Mouse (Mus musculus): ENCODE results near the gene Pex16. TPM values are rescaled to one million over a fixed set of nuclear protein-coding genes. Genes with fewer than 3 reads are reported as not detected.

Pex16 gene
- polyA plus RNA-seq, 1 experiment = 28.2 TPM

DNA sequence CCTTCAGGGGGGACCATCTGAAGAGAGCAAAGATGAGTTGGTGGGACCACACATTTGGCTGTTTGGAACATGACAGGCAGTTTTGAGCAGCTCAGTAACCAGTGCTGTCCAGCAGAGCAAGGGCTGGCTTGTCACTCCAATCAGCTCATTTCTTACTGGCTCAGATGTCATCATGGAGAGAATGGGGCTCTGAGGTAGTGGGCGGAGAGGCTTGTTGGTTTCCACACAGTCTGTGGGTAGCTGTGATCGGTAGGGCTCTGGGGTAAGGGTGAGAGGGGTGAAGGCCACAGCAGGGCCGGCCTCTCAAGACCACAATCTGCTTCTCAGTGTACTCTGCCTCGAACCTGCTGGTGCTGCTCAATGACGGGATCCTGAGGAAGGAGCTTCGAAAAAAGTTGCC lies 1.8 kb downstream of the Pex16 start:
- Histone ChIP-seq H3K36me3 (replicated peaks; ENCODE audit: low read length) (peaks cover 46% of the 10 kb centered on the region), H3K4me1 (peaks cover 47% of the 10 kb centered on the region), H3K9me3 (no peaks in the 10 kb centered on the region), H3K27me3 (replicated peaks) (peaks cover 15% of the 10 kb centered on the region), H3K4me3 (replicated peaks) (peak overlapping the region; percentile 98)
- TF ChIP-seq GATA1 (IDR thresholded peaks at IDR 0.05; ENCODE audit: borderline replicate concordance, low read length) = no peak
- TF ChIP-seq FLI1 (IDR thresholded peaks at IDR 0.05; ENCODE audit: low read length) = no peak

DNA sequence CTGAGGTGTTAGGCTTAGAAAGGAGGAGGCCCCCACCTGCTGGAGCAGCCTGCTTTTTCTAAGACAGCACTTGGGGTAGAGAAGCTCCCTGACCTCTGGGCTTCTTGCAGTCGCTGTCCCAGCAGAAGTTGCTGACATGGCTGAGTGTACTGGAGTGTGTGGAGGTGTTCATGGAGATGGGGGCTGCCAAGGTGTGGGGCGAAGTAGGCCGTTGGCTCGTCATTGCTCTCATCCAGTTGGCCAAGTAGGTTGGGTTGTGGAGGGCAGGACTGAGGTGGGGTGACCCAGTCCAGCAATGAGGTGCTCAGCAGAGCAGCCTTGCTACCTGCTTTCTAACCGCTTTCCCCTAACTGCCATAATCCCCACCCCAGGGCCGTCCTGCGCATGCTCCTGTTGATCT lies 2.8 kb downstream of the Pex16 start:
- Histone ChIP-seq H3K4me1 (peaks cover 46% of the 10 kb centered on the region), H3K9me3 (no peaks in the 10 kb centered on the region), H3K36me3 (replicated peaks; ENCODE audit: low read length) (peaks cover 56% of the 10 kb centered on the region), H3K27me3 (replicated peaks) (peaks cover 5% of the 10 kb centered on the region), H3K4me3 (replicated peaks) (no peak overlapping the region)
- TF ChIP-seq GATA1 (IDR thresholded peaks at IDR 0.05; ENCODE audit: borderline replicate concordance, low read length) (no peak), FLI1 (IDR thresholded peaks at IDR 0.05; ENCODE audit: low read length) (no peak)

DNA sequence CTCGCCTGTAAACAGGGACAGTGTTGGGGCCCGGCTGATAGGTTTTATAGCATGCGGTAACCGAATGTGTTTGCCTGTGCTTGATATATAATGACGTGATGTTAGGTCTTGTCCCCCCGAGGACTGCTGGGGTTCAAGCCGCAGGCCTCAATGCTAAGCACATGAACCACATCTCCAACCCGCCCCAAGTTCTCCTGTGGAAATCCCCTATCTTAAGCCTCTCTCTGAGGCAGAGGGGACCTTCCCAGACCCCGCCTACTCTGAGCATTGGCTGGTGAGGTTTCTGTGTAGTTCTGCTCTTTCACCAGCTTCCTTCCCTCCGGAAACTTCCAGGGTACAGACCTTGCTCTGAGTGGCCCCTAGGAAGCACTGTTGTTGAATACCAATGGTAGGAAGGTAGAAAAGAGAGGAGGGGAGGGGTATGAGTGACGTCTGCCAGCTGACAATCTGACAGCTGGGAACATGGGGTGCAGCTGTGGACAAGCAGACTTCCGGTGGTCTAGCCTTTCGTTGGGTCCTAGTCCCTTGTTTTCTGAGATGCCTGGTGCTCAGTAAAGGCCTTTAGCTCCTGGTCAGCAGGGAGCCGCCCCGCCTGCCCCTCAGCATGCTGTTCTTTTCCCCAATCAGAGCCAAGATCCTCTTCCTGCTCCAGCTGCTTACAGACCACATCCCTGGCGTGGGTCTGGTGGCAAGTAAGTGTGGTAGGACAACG lies 5.5 kb downstream of the Pex16 start:
- Histone ChIP-seq H3K4me1 (peaks cover 37% of the 10 kb centered on the region), H3K36me3 (replicated peaks; ENCODE audit: low read length) (peaks cover 75% of the 10 kb centered on the region), H3K9me3 (no peaks in the 10 kb centered on the region), H3K4me3 (replicated peaks) (no peak overlapping the region), H3K27me3 (replicated peaks) (peaks cover 1% of the 10 kb centered on the region)
- no peak for TF ChIP-seq FLI1 (IDR thresholded peaks at IDR 0.05; ENCODE audit: low read length)
- TF ChIP-seq GATA1 (IDR thresholded peaks at IDR 0.05; ENCODE audit: borderline replicate concordance, low read length) = no peak

DNA sequence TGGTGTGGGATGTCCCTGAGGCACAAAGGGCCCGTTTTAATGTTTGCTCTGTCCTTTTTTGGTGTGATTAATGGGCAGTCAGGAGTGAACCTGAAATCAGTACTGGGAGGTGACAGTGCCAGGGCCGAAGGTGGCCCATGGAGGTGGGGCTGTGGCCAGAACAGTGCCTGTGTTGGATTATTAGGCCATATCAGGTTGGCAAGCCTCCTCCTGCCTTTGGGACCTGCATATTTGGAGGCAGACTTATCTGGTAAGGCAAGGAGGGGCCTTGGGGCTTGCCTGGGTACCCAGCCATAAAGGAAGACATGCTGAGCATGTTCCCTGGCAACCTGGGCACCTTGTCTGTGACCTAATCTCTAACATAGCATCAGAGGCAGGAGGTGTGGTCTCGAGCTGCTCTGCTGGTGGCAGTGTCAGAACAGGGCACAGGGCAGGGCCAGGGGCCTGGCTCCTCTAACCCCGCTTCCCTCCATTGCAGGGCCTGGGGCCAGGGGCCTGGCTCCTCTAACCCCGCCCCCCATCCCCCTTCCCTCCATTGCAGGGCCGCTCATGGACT lies 6.1 kb downstream of the Pex16 start:
- peaks cover 41% of the 10 kb centered on the region for H3K4me1 ChIP-seq
- no peak for TF ChIP-seq FLI1 (IDR thresholded peaks at IDR 0.05; ENCODE audit: low read length)
- TF ChIP-seq GATA1 (IDR thresholded peaks at IDR 0.05; ENCODE audit: borderline replicate concordance, low read length) = no peak
- H3K36me3 ChIP-seq (replicated peaks; ENCODE audit: low read length) = peaks cover 75% of the 10 kb centered on the region
- no peaks in the 10 kb centered on the region for H3K9me3 ChIP-seq
- no peak overlapping the region for H3K4me3 ChIP-seq (replicated peaks)
- H3K27me3 ChIP-seq (replicated peaks) = peaks cover 4% of the 10 kb centered on the region

DNA sequence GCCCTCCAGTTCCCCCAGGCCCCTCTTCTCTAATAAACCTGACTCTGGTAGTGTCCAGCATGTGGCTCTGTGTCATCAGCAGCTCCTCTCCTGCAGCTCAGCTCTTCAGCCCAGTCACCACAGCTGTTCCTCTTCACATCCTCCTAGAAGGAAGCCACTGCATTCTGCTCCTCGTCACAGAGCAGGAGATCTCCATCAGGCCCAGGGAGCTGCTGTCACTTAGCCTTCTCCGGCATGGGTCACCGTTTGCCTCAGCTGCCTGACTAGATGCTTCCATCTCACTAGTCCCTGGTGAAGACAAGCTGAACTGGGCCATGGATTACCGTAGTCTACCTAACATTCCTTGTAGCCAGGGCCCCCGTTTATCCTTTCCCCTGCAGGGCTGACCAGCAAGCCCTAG lies 6.7 kb downstream of the Pex16 start:
- H3K36me3 ChIP-seq (replicated peaks; ENCODE audit: low read length) = peaks cover 75% of the 10 kb centered on the region
- H3K4me3 ChIP-seq (replicated peaks) = no peak overlapping the region
- no peaks in the 10 kb centered on the region for H3K9me3 ChIP-seq
- H3K4me1 ChIP-seq = peaks cover 36% of the 10 kb centered on the region
- peaks cover 10% of the 10 kb centered on the region for H3K27me3 ChIP-seq (replicated peaks)
- no peak for TF ChIP-seq FLI1 (IDR thresholded peaks at IDR 0.05; ENCODE audit: low read length)
- TF ChIP-seq GATA1 (IDR thresholded peaks at IDR 0.05; ENCODE audit: borderline replicate concordance, low read length) = no peak

DNA sequence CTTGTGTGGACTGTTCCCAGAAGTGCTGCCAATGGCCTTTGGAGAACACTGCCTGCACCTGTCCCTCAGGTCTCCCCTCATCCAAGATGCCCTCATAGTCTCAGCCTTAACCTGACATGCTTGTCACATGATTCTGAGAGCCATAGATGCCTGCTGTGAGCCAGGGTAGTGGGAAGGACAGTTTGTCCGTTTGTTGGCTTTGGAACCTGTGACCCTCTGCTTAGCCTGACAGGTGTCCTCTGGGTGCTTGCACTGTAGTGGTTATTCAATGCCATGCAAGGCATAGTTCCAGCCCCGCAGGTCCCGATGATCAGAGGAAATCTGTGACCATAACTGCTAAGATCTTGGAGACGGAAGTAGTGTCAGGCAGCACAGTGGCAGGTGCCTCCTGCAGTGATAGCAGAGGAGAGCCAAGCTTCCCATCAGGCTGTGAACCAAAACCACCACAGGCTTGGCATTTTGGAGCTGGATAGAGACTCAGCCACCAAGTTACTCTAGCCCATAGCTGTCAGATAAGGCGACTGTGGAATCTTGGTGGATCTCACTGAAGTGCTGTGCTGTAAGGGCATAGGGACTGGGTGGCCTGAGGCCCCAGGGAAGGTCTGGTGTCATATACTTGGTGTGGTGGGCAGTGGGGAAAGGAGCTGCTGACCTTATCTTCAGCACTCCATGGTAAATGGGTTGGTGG lies 7.6 kb downstream of the Pex16 start, which contains the start of gene 1700029I15Rik:
Gene 1700029I15Rik (plus strand): TSS at position 638 of the 688 bp plus-strand sequence.
- peaks cover 72% of the 10 kb centered on the region for H3K36me3 ChIP-seq (replicated peaks; ENCODE audit: low read length)
- no peak for TF ChIP-seq GATA1 (IDR thresholded peaks at IDR 0.05; ENCODE audit: borderline replicate concordance, low read length)
- TF ChIP-seq FLI1 (IDR thresholded peaks at IDR 0.05; ENCODE audit: low read length) = no peak
- no peaks in the 10 kb centered on the region for H3K9me3 ChIP-seq
- H3K4me1 ChIP-seq = peaks cover 29% of the 10 kb centered on the region
- H3K27me3 ChIP-seq (replicated peaks) = peaks cover 18% of the 10 kb centered on the region
- no peak within 1 kb of the TSS for H3K4me3 ChIP-seq (replicated peaks)

DNA sequence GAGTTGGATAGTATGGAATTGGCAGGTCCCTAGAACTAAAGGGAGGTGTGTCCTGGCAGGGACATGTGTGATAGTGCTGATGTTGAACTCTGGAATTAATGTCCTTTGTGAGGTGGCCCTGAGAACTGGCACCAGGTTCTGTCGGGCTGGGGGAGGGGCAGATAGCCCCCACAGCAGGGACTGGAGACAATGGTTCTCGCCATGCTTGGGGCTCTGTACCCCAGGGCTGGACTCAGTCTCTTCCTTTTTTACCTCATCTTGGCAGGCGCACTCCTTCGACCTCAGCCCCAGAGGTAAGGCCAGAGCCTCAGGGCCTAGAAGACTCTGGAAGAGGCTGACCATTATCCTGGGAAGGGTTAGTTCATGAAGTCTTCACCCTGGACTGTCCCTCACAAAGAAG lies 8.3 kb downstream of the Pex16 start:
- TF ChIP-seq GATA1 (IDR thresholded peaks at IDR 0.05; ENCODE audit: borderline replicate concordance, low read length) = no peak
- TF ChIP-seq FLI1 (IDR thresholded peaks at IDR 0.05; ENCODE audit: low read length) = no peak
- Histone ChIP-seq H3K27me3 (replicated peaks) (peaks cover 25% of the 10 kb centered on the region), H3K36me3 (replicated peaks; ENCODE audit: low read length) (peaks cover 65% of the 10 kb centered on the region), H3K9me3 (no peaks in the 10 kb centered on the region), H3K4me3 (replicated peaks) (no peak overlapping the region), H3K4me1 (peaks cover 23% of the 10 kb centered on the region)

DNA sequence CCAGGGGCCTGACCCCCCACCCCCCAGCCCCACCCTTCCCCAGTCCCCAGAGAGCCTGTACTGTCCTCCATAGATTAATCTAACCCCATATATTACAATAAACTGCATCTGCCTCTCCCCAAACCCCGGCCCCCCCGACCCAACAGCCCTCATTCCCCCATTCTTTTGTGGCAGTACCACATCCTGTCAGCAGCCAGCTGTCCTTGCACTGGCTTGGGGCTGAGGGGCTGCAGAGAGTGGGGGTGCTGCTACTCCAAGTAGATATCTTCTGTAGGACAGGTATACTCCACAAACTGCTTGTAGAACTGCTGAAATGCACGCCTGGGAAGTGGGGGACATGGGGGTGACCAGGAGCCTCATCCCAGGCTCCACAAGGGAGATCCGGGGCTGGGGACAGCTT lies 9.6 kb downstream of the Pex16 start:
- H3K9me3 ChIP-seq = no peaks in the 10 kb centered on the region
- peaks cover 30% of the 10 kb centered on the region for H3K4me1 ChIP-seq
- H3K4me3 ChIP-seq (replicated peaks) = no peak overlapping the region
- TF ChIP-seq GATA1 (IDR thresholded peaks at IDR 0.05; ENCODE audit: borderline replicate concordance, low read length) = no peak
- H3K36me3 ChIP-seq (replicated peaks; ENCODE audit: low read length) = peaks cover 51% of the 10 kb centered on the region
- peaks cover 38% of the 10 kb centered on the region for H3K27me3 ChIP-seq (replicated peaks)

DNA sequence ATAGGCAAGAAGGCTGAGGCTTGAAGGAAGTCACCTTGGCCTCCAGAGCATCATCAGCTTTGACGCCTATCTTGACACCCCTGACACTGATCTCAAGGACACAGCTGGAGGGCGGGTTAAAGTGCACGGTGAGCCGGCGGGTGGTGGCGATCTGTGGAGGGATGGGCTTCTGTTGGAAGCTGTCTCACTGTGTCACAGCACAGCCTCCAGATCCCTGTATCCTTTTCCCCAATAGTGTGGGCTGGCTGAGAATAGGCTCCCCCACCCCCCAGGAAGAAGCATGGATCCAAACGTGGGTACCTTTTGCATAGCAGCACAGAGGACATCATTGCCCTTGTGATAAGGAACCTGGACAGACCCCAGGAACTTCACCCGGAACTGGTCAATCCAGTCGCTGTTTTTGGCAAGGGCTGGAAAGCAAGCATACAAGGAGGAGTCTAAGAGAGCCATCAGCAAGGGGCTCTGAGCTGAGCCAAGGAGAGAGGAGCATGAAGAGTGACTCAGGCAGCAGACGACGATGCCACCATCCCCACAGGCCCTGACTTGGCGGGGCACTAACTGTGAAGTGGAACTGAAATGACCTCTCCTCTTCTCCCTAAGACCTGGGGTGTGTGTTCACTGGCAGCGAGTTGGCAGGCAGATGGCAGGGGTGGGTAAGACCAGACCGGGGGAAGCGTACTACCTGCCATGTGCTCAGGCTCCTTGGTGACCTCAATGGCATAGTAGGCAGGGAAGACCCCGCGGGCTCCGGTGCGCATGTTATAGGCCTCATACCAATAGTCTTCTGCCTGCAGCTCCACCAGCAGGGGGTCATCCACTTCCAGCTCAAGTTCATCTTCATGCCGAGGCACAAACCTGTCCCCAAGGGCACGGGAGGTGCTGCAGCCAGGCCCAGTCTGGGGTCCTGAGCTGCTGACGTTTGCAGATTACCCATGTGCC lies 10.9 kb downstream of the Pex16 start:
- H3K36me3 ChIP-seq (replicated peaks; ENCODE audit: low read length) = peaks cover 39% of the 10 kb centered on the region
- no peaks in the 10 kb centered on the region for H3K9me3 ChIP-seq
- TF ChIP-seq FLI1 (IDR thresholded peaks at IDR 0.05; ENCODE audit: low read length) (no peak), GATA1 (IDR thresholded peaks at IDR 0.05; ENCODE audit: borderline replicate concordance, low read length) (no peak)
- peaks cover 51% of the 10 kb centered on the region for H3K27me3 ChIP-seq (replicated peaks)
- H3K4me3 ChIP-seq (replicated peaks) = no peak overlapping the region
- peaks cover 37% of the 10 kb centered on the region for H3K4me1 ChIP-seq

All from megakaryocyte, embryonic 14.5 days (primary cell).